Mouse (Mus musculus): Measurements from ENCODE around the gene Insig1. TPM values are rescaled to one million over a fixed set of nuclear protein-coding genes. Genes with fewer than 3 reads are reported as not detected.

The Insig1 gene
- 10 to 100 TPM; 76.8 to 82.2 TPM for total RNA-seq (2021)
- long read RNA-seq, experiment 1, transcript Insig1-201 (5 exons, 2,697 nt) = major isoform, 146 of 164 reads
- long read RNA-seq, experiment 1, partial matches to known transcripts = 7 of 164 reads
- long read RNA-seq, experiment 1, other reads (novel, unspliced or antisense) = 11 of 164 reads
- long read RNA-seq, experiment 2, transcript Insig1-201 (5 exons, 2,697 nt) = major isoform, 149 of 161 reads
- long read RNA-seq, experiment 2, partial matches to known transcripts = 3 of 161 reads
- long read RNA-seq, experiment 2, other reads (novel, unspliced or antisense) = 9 of 161 reads

GRCm38 (mm10) chr5:28070828-28071455 lies at the start of gene Insig1:
TSS of gene Insig1 (plus strand) at chr5:28071363.
- DNase-seq (ENCODE audit: extremely low spot score in 1 of 2, low spot score in 2 of 2) = peak; percentile 99
- no peak for TF ChIP-seq CTCF (IDR thresholded peaks at IDR 0.05)
- intact Hi-C loops (cut with DNase I) = loop anchor here (1.0 to 10.0 kb wide), 3 partner anchors 228 to 276 kb away; partner anchors contain the start of genes Htr5a and Rbm33
- peak within 1 kb of the TSS; percentile 96 for H3K4me3 ChIP-seq
- H3K27ac ChIP-seq = peak within 1 kb of the TSS; percentile 98

GRCm38 (mm10) chr5:28023452-28023851 lies 47.7 kb upstream of the Insig1 start:
- no peak overlapping the region for H3K27ac ChIP-seq
- no peak overlapping the region for H3K4me3 ChIP-seq
- no peak for DNase-seq (ENCODE audit: extremely low spot score in 1 of 2, low spot score in 2 of 2)
- no peak for TF ChIP-seq CTCF (IDR thresholded peaks at IDR 0.05)
- intact Hi-C loops (cut with DNase I) = no loop called here

GRCm38 (mm10) chr5:28031577-28032236 lies 39.5 kb upstream of the Insig1 start:
- intact Hi-C loops (cut with DNase I) = no loop called here
- Histone ChIP-seq H3K4me3 (no peak overlapping the region), H3K27ac (no peak overlapping the region)
- no peak for DNase-seq (ENCODE audit: extremely low spot score in 1 of 2, low spot score in 2 of 2)
- no peak for TF ChIP-seq CTCF (IDR thresholded peaks at IDR 0.05)

GRCm38 (mm10) chr5:28032866-28033265 lies 38.3 kb upstream of the Insig1 start:
- Histone ChIP-seq H3K27ac (no peak overlapping the region), H3K4me3 (no peak overlapping the region)
- TF ChIP-seq CTCF (IDR thresholded peaks at IDR 0.05) = no peak
- no peak for DNase-seq (ENCODE audit: extremely low spot score in 1 of 2, low spot score in 2 of 2)
- intact Hi-C loops (cut with DNase I) = no loop called here

GRCm38 (mm10) chr5:28033281-28033680 lies 37.9 kb upstream of the Insig1 start:
- Histone ChIP-seq H3K4me3 (no peak overlapping the region), H3K27ac (no peak overlapping the region)
- no peak for TF ChIP-seq CTCF (IDR thresholded peaks at IDR 0.05)
- intact Hi-C loops (cut with DNase I) = no loop called here
- no peak for DNase-seq (ENCODE audit: extremely low spot score in 1 of 2, low spot score in 2 of 2)

- TF ChIP-seq CTCF (IDR thresholded peaks at IDR 0.05) = no peak
- intact Hi-C loops (cut with DNase I) = no loop called here
Observed at GRCm38 (mm10) chr5:28033826-28034225, 37.3 kb upstream of the Insig1 start.

GRCm38 (mm10) chr5:28036011-28036410 lies 35.2 kb upstream of the Insig1 start:
- H3K4me3 ChIP-seq = no peak overlapping the region
- TF ChIP-seq CTCF (IDR thresholded peaks at IDR 0.05) = no peak
- intact Hi-C loops (cut with DNase I) = no loop called here
- H3K27ac ChIP-seq = no peak overlapping the region
- DNase-seq (ENCODE audit: extremely low spot score in 1 of 2, low spot score in 2 of 2) = no peak

More at GRCm38 (mm10) chr5:28033826-28034225, 37.3 kb upstream of the Insig1 start:
- no peak overlapping the region for H3K4me3 ChIP-seq
- no peak overlapping the region for H3K27ac ChIP-seq
- DNase-seq (ENCODE audit: extremely low spot score in 1 of 2, low spot score in 2 of 2) = no peak

GRCm38 (mm10) chr5:28036518-28036917 lies 34.6 kb upstream of the Insig1 start:
- intact Hi-C loops (cut with DNase I) = no loop called here
- H3K27ac ChIP-seq = no peak overlapping the region
- TF ChIP-seq CTCF (IDR thresholded peaks at IDR 0.05) = no peak
- no peak overlapping the region for H3K4me3 ChIP-seq
- DNase-seq (ENCODE audit: extremely low spot score in 1 of 2, low spot score in 2 of 2) = no peak

- DNase-seq (ENCODE audit: extremely low spot score in 1 of 2, low spot score in 2 of 2) = no peak
- intact Hi-C loops (cut with DNase I) = no loop called here
- H3K27ac ChIP-seq = no peak overlapping the region
- no peak for TF ChIP-seq CTCF (IDR thresholded peaks at IDR 0.05)
- H3K4me3 ChIP-seq = no peak overlapping the region
Observed at GRCm38 (mm10) chr5:28037172-28037591, 34.0 kb upstream of the Insig1 start.

GRCm38 (mm10) chr5:28037639-28038038 lies 33.5 kb upstream of the Insig1 start:
- no peak for TF ChIP-seq CTCF (IDR thresholded peaks at IDR 0.05)
- DNase-seq (ENCODE audit: extremely low spot score in 1 of 2, low spot score in 2 of 2) = no peak
- Histone ChIP-seq H3K4me3 (no peak overlapping the region), H3K27ac (no peak overlapping the region)
- intact Hi-C loops (cut with DNase I) = no loop called here

GRCm38 (mm10) chr5:28038115-28038514 lies 33.0 kb upstream of the Insig1 start:
- Histone ChIP-seq H3K27ac (no peak overlapping the region), H3K4me3 (no peak overlapping the region)
- TF ChIP-seq CTCF (IDR thresholded peaks at IDR 0.05) = no peak
- intact Hi-C loops (cut with DNase I) = no loop called here
- peak; percentile 17 to 22 for DNase-seq (ENCODE audit: extremely low spot score in 1 of 2, low spot score in 2 of 2)
